Mouse (Mus musculus): ENCODE measurements around the gene Smagp.
"Not testable (repeated sequence)": the region's sequence is repeated elsewhere in the genome, so short reads cannot be mapped to it uniquely, and the experiment has no call there.

Smagp gene

DNA sequence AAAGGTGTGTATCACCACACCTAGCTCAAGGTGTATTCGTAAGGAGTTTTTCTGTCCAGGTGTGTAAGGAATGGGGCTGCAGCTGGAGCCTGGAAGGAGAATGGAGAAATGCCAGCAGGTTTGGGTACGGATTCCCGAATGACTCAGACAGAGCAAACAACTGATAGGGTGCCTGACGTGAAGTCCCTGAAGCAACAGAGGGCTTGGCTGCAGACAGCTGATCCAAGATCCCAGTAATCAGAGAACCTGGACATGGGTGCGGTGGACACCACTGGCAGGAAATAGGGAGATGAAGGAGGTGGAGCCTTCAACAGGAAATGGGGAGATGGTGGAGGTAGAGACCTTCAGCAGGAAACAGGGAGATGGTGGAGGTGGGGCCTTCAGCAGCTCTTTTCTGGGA lies 4.4 kb downstream of the Smagp start:
- in situ Hi-C loops (cut with MboI; ENCODE audit: low pct_unique_long_range_greater_than_20kb in 1 of 2, low sequenced_read_pairs in 2 of 2, unreplicated experiment in 1 of 2): no loop called here

DNA sequence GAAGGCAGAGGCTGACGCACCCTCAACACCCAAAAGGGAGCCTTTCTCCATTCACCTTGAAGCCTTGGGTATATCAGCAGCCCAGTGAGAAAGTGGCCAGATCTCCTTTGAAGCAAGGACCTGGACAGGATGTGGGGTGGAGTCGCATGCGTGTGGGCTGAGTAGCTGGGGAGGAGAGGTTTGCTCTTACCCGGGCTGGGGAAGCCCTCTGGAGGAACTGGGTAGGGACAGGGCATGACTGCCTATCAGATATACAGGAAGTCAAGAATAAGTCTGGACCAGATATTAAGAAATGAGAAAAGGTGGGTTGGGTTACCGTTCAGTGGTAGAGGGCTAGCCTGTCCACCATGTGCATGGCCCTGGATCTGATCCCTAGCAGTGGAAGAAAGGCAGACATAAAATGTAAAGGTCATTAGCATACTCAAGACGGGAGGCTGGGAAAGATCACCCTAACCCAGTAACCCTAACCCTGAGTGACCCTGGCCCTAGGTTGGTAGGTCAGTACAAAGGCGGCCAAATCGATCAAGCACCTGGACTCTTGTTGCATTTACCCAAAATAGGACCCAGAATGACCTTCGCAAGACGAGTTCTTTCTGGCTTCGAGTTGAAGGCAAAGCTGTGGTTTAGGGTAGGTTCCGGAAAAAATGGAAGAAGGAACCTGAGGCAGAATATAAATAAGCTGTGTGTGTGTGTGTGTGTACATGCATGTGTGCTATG lies 5.1 kb downstream of the Smagp start:
- in situ Hi-C loops (cut with MboI; ENCODE audit: low pct_unique_long_range_greater_than_20kb in 1 of 2, low sequenced_read_pairs in 2 of 2, unreplicated experiment in 1 of 2): no loop called here

DNA sequence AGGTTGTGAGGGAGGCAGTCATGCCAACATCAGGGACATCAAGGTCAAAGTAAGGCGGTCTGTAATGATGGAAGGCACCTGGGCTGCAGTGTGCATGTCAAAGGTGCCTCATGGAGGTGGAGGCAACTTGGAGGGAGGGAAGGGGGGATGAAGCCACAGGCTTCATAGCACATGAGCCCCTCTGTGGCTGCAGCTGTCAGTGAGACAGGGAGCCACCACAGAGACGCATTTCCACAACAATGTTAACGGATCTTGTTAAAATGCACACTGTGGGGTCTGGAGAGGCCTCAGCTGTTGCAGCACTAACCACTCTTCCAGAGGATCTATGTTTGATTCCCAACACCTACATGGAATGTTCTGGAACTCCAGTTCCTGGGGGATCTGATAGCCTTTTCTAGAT lies 6.6 kb downstream of the Smagp start:
- in situ Hi-C loops (cut with MboI; ENCODE audit: low pct_unique_long_range_greater_than_20kb in 1 of 2, low sequenced_read_pairs in 2 of 2, unreplicated experiment in 1 of 2): no loop called here

DNA sequence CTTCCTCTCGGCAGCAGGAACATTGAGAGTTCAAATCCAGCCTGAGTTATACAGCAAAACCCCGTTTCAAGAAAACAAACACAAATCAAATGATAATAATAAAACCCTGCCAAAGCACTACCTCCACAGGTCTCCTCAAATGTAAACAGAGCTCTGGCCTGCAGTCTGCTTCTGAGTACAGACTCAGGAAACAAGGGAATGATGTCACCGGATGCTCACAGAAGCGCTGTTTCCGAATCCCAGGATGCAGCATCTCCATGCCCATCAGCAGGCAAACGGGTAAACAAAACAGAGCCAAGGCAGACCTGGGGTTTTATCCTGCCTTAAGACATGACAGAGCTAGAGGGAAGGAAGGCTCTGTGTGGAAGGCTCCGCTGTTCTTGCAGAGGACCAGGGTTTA lies 7.9 kb downstream of the Smagp start:
- in situ Hi-C loops (cut with MboI; ENCODE audit: low pct_unique_long_range_greater_than_20kb in 1 of 2, low sequenced_read_pairs in 2 of 2, unreplicated experiment in 1 of 2): no loop called here

DNA sequence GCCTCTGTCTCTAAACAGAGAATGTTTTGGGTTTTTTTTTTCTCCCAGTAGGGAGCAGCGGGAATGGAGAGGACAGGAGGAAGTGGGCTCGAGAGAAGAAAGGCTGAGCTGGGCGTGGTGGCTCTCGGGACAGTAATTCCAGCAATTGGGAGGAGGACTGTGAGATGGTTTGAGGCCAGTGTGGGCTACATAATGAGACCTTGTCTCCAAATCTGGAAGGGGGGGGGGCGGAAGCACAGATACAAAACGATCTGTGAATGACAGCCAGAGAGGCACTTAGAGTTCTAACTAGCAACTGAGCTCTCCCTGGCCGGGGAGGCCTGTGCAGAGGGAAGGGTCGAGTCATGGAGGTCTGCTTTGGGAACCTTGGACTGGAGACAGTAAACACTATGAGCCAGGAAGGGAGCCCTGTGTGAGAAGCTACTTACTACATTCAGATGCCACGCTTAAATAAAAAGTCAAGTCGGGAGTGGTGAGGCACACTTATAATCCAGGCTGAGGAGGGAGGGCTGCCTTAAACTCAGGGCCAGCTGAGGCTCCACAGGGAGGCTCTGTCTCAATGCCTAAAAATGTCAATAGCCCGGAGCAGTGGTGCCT lies 8.9 kb downstream of the Smagp start:
- in situ Hi-C loops (cut with MboI; ENCODE audit: low pct_unique_long_range_greater_than_20kb in 1 of 2, low sequenced_read_pairs in 2 of 2, unreplicated experiment in 1 of 2): no loop called here

DNA sequence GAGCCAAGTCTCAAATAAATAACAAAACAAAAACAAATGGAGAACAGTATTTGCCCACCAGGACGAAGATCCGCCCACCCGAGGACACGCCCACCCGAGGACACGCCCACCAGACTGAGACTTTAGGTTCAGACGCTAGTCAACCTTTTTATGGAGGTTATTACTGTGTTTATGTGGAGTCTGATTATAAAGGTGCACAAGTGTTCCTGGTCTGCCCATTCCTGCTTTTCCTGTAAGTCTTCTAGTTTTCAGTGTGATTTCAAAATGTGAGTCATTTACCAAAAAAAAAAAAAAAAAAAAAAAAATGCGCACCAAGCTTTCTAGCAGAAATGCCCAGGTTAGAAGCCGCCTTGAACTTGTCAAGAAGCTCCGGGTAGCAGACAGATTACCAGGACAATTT lies 9.5 kb downstream of the Smagp start:
- in situ Hi-C loops (cut with MboI; ENCODE audit: low pct_unique_long_range_greater_than_20kb in 1 of 2, low sequenced_read_pairs in 2 of 2, unreplicated experiment in 1 of 2): no loop called here

DNA sequence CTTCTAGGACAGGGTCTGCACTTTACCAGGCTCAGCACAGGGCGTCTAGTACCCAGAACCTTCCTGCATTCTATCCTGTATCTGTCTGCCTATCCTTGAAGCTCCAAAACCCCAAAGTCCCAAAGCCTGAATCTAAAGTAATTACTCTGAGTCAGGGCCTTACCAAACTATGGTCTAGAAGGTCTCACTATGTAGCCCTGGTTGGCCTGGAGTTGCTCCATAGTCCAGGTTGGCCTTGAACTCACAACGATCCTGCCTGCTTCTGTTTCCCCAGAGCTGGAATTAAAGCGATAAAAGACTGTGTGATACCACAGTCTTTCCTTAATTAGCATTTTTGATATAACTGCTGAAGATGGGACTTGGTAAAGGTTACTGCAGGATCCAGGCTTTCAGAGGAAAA lies 12.3 kb downstream of the Smagp start:
- in situ Hi-C loops (cut with MboI; ENCODE audit: low pct_unique_long_range_greater_than_20kb in 1 of 2, low sequenced_read_pairs in 2 of 2, unreplicated experiment in 1 of 2): no loop called here

DNA sequence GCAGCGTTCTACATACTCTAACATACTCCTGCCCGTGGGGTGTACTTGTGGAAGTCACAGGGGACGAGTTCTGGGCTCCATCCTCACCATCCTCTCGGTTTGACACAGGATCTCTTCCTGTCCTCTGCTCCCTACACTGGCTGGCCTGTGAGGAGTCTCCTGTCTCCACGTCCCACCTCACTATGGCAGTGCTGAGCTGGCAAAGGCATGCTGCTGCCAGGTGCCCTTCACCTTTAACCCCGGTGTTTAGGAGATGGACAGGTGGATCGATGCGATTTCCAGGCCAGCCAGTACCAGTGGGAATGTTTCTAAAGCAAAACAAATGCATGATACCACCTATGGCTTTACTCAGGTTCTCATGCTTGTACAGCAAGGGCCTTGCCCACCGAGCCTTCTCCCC lies 13.0 kb downstream of the Smagp start:
- in situ Hi-C loops (cut with MboI; ENCODE audit: low pct_unique_long_range_greater_than_20kb in 1 of 2, low sequenced_read_pairs in 2 of 2, unreplicated experiment in 1 of 2): no loop called here

DNA sequence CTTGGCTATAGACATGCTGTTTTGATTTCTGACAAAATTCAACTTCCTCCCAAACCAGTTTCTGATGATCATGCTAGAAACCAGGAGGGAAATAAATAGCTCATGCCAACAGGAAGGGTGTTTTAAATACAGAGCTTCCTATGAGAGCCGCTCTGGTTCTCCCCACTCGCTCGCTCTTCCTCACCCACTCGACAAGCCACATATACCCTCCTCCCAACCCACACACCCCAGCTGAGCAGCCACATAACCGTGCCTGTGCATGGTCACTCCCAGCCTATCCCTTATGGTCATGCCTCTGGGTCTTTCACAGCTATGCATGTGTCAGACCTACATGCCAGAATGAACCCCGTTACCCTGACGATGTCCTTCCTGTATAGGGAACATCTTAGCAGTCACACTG lies 14.6 kb downstream of the Smagp start:
- in situ Hi-C loops (cut with MboI; ENCODE audit: low pct_unique_long_range_greater_than_20kb in 1 of 2, low sequenced_read_pairs in 2 of 2, unreplicated experiment in 1 of 2): no loop called here

DNA sequence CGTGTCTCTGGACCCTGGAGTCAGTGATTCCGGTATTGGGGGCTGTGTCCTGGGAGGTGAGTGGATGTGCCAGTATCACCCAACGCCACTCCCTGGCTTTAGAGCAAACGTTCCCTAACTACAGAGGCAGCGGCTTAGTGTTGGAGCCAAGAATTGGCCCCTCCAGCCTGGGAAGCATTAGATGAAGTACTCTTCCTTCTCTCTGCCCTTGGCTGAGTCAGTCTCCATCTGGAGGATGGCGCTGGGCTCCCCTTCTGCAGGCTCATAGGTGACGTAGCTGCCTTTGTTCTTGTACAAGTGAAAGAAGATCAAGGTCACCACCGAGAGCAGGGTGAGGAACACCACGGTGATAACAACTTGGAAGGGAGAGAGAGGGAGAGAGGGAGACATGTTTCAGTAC lies 15.1 kb downstream of the Smagp start:
- in situ Hi-C loops (cut with MboI; ENCODE audit: low pct_unique_long_range_greater_than_20kb in 1 of 2, low sequenced_read_pairs in 2 of 2, unreplicated experiment in 1 of 2): not testable (repeated sequence)

DNA sequence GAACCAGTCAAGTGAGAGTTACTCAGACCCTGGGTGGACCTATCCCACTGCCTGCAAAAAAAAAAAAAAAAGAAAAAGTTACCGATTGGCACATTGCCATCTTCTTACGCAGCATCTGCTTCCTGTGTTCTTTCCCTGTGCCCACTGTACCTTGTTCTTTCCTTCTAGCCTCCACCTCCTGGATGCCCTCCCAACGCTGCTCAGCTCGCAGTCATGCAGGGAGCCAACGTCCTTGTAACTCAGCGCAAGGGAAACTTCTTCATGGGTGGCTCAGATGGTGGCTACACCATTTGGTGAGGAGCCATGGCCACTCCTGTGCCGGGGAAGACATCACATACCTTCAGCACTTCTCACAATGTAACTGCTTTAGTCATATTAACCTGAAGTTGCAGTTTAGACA lies 17.5 kb downstream of the Smagp start:
- in situ Hi-C loops (cut with MboI; ENCODE audit: low pct_unique_long_range_greater_than_20kb in 1 of 2, low sequenced_read_pairs in 2 of 2, unreplicated experiment in 1 of 2): no loop called here

DNA sequence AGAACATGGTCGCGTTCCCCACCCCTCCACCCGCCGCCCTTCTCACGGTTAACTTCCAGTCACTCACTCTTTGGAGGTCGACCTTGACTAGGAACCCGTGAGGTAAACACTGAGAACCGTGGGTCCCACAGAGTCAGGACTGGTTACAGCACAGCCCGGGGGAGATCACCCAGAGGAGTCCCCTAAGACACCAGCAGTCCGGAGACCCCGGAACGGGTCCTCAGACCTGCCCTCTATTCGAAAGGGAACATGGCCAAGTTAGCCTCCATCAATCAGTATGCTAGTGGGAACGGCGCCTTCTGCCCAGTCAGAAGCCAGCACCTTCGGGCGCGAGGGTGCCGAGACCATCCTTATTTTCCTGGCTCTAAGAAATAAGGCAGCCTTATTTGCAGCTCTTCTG lies 20.5 kb downstream of the Smagp start:
- in situ Hi-C loops (cut with MboI; ENCODE audit: low pct_unique_long_range_greater_than_20kb in 1 of 2, low sequenced_read_pairs in 2 of 2, unreplicated experiment in 1 of 2): no loop called here

DNA sequence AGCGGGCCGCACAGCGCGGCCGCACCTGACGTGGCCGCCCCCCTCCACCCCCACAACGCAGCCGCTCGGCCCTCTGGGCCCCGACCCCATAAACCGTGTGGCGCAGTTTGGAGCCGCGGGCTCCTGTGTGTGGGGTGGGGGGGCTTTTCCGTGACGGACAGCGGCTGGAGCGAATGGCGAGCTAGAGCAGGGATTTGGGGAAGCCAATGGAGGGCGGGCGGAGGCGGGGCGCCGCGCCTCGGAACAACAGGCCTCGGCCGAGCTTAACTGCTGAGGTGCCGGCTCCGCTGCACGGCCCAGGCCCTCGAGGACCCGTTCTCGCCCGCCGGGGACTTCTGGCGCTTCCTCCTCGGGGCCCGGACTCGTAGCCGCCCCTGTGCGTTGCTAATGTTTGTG lies 20.9 kb downstream of the Smagp start:
- in situ Hi-C loops (cut with MboI; ENCODE audit: low pct_unique_long_range_greater_than_20kb in 1 of 2, low sequenced_read_pairs in 2 of 2, unreplicated experiment in 1 of 2): no loop called here

DNA sequence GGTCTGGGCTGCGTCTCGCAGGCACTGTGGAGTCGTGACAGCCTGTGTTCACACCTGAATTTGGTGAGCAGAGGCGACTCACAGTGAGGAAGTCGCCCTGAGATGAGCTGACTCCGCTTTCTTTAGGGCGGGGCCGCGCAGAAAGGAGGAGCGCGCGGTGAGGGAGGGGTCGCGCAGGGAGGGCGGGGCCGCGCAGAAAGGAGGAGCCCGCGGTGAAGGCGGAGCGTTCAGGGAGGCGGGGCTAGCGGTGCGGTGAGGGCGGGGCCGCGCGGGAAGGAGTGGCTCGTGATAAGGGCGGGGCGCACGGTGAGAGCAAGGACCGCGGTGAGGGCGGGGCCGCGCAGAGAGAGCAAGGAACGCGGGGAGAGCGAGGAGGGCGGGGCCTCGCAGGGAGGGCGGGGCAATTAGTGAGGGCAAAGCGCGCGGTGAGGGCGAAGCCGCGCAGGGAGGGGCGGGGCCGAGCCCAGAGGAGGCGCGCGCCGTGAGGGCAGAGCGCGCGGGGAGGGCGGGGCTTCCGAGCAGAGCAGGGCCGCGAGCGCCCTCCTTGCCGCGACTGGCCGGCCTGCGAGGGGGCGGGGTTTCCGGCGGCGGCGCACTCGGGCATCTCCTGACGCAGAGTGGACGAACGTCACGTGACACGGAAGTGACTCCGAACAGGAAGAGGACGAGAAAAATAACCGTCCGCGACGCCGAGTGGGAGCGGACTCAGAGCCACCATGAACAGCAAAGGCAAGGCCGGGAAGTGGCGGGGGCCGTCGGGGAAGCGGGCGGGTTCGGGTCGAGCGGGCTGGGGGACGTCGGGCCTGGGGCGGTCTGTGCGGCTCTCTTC lies 21.5 kb downstream of the Smagp start, which contains the start of gene Dazap2:
Dazap2 (plus strand) TSS at position 354 of the 829 bp plus-strand sequence.
- in situ Hi-C loops (cut with MboI; ENCODE audit: low pct_unique_long_range_greater_than_20kb in 1 of 2, low sequenced_read_pairs in 2 of 2, unreplicated experiment in 1 of 2): loop anchor here (5.0 kb wide), 1 partner anchor 153 kb away; no protein-coding TSS in a partner anchor

DNA sequence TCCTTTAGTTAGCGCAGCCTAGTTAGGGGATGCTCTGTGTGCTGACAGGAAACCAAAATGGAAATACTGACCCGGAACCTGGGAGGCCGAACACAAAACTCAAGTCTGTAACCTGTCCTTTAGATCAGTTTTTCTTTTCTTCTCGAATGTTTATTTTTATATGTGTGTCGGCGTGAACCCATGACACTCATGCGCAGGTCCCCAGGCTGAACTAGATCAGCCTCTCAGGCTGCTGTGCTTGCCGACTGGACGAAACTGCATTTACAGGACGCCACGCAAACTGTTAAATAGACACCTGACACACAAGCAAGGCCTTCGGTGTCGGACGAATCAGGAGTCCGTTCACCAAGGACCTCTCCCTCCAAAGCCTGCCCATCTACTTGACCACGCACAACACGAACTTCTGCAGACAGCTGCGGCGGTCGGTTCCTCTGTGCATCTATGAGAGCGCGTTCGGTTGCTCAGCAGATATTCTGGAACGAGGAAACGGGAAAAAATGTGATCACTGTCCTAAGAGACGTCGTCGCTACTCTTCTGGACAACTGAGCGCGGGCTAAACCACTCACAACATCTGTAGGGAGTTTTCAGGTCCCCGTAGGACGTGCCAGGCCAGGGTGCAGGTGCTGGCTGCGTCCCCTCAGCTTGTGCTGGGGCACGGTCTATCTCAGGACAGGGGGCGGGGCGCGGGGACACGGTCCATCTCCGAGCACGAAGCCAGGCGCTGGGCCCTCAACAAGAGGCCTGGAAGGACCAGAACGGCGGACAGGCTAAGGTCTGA lies 22.3 kb downstream of the Smagp start:
- in situ Hi-C loops (cut with MboI; ENCODE audit: low pct_unique_long_range_greater_than_20kb in 1 of 2, low sequenced_read_pairs in 2 of 2, unreplicated experiment in 1 of 2): loop anchor here (5.0 kb wide), 1 partner anchor 152 kb away; no protein-coding TSS in a partner anchor

DNA sequence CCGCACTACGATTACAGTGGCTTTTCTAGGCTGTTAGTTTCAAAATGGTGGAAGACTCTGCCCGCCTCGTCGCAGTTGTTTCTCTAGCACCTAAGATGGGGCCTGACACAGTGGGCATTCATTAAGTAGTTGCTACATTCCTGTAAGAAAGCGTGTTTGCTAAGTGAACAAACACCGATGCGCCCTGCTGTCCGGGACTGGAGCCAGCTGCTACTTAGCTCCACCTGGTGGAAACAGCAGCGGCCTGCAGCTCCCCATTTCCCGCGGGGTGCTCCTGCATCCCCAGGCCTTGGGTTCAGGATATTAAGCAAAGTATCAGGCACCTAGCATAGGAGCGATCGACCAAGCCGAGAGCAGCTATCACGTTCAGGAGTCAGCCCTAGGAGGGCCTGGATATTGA lies 23.2 kb downstream of the Smagp start:
- in situ Hi-C loops (cut with MboI; ENCODE audit: low pct_unique_long_range_greater_than_20kb in 1 of 2, low sequenced_read_pairs in 2 of 2, unreplicated experiment in 1 of 2): loop anchor here (5.0 kb wide), 1 partner anchor 151 kb away; no protein-coding TSS in a partner anchor

DNA sequence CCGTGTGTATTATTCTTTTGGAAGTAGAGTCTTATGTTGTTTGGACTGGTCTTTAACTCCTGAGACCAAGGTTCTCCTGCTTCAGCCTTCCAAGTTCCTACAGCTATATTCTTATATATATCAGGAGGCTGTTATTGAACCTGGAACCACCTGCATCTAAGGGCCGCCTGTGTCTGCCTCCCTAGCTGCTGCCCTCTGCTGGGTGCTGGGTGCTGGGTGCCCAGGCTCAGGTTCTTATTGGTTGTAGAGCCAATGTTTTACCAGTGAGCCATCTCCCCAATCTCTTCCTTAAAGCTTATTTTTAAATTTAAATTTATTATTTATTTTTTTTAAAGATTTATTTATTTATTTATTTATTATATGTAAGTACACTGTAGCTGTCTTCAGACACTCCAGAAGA lies 24.3 kb downstream of the Smagp start:
- in situ Hi-C loops (cut with MboI; ENCODE audit: low pct_unique_long_range_greater_than_20kb in 1 of 2, low sequenced_read_pairs in 2 of 2, unreplicated experiment in 1 of 2): loop anchor here (5.0 kb wide), 1 partner anchor 150 kb away; no protein-coding TSS in a partner anchor

DNA sequence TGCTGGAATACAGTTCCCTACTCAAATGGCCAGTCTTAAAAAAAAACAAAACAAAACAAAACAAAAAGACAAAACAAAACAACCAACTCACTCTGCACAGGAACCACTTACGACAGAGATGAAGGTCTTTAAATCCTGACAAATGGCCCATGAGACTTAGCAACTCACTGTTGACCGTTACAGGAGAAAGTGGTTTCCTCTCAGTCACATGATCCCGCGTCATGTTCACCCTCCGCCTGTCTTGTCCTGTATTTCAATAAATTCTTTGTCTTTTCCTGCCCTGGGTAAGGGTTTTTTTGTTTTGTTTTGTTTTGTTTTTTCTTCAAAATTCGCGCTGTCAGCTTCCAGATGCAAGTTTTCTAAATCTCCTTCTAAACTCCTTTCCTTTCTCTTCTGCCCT lies 24.8 kb downstream of the Smagp start:
- in situ Hi-C loops (cut with MboI; ENCODE audit: low pct_unique_long_range_greater_than_20kb in 1 of 2, low sequenced_read_pairs in 2 of 2, unreplicated experiment in 1 of 2): loop anchor here (5.0 kb wide), 1 partner anchor 150 kb away; no protein-coding TSS in a partner anchor

DNA sequence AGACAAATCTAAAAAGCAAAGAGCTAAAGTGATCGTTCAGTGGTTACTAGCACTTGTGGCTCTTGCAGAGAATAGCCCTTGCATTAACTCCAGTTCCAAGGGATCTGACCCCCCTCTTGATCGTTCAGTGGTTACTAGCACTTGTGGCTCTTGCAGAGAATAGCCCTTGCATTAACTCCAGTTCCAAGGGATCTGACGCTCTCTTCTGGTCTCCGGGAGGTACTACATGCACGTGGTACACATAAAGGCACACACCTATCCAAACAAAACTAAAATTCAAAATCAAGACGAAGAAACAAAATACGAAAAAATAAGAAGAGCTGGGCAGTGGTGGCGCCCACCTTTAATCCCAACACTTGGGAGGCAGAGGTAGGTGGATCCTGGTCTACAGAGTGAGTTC lies 30.1 kb downstream of the Smagp start:
- in situ Hi-C loops (cut with MboI; ENCODE audit: low pct_unique_long_range_greater_than_20kb in 1 of 2, low sequenced_read_pairs in 2 of 2, unreplicated experiment in 1 of 2): not testable (repeated sequence)

All from mouse embryonic stem cell (cell line).